Mouse (Mus musculus): ENCODE results near the gene Cntd1. TPM values are rescaled to one million over a fixed set of nuclear protein-coding genes. Genes with fewer than 3 reads are reported as not detected.
"Not testable (repeated sequence)": the region's sequence is repeated elsewhere in the genome, so short reads cannot be mapped to it uniquely, and the experiment has no call there.

Cntd1 gene
- total RNA-seq, 2 experiments from 2014 or later = 0.15 to 0.23 TPM

- no peak for DNase-seq
Observed at GRCm38 (mm10) chr11:101283805-101284204, 5.0 kb downstream of the Cntd1 start.

DNA sequence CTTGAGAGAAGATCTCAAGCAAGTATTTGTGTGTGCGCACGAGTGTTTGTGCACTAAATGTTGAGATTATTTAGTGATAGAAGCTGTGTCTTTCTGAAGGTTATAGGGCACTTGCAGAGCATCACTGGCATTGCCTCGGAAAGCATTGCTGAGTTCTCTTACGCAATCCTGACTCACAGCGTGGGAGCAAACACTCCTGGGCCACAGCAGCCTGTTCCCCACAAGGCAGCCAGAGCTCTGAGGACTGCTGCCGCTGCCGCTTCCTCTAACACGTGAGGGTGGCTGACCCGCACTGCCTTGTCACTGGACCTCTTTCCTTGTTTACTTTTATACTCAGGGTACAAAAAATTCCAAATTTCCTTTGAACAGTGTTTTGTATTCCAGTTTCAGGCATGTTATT, 8.5 kb downstream of the Cntd1 start:
- DNase-seq = peak; percentile 34 to 63

- DNase-seq = no peak
Observed at GRCm38 (mm10) chr11:101291231-101291630, 12.4 kb downstream of the Cntd1 start.

DNA sequence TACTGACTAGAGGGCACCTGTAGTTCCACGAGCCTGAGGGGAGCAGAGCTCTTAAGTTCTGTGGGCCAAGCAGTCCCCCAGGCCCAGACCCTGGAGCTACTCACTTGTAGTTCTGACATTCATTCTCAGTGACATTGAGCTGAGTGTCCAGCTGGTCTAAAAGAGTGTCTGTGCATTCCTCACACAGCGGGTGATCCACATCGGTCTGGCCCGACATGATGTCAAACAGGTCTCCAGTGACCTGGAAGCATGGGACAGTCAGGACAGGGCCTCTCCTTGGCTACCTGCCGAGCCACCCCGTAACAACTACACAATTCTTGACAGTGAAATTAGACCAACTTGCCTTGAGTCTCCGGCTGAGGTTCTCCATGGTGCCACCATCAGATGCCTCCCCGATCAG, 16.4 kb downstream of the Cntd1 start:
- no peak for DNase-seq

- DNase-seq = no peak
Observed at GRCm38 (mm10) chr11:101300881-101301280, 22.1 kb downstream of the Cntd1 start.

GRCm38 (mm10) chr11:101301299-101302003, 22.6 kb downstream of the Cntd1 start:
- no peak for DNase-seq

DNA sequence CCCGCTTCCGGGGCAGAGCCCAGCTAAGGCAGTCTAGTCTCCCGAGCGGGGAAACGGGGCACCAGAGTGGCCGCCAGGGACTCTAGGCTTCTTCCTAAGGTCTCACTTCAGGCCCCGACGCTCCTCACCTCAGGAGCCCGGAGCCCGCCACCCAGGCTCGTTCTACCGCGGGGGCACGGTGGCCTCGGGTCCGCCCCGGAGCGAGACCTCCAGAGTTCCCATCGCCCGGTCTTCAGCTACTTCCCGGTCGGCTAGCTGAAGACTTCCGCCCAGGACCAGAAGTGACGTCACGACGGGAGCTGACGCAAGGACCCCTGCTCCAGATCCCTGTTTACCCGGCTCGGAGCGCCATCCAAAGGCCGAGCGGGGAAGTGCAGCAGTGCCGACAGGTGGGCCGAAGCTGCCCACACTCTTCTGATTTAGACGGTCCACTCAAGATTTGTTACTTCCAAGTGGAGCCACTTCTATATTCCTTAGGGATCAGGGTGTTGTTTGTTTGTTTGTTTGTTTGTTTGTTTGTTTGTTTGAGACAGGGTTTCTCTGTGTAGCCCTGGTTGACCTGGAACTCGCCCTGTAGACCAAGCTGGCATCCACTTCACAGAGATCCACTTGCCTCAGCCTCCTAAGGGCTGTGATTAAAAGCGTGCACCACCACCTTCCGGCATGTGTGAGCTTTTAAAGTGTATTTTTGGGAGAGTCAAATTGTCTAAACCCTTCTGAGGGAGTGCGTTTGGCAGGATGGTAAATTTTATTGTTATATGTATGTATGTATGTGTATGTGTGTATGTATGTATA, 23.4 kb downstream of the Cntd1 start, which contains the start of gene Becn1:
TSS of gene Becn1 (minus strand) at position 283 of the 795 bp plus-strand sequence.
- DNase-seq = peak; percentile 96 to 99

- no peak for DNase-seq
Observed at GRCm38 (mm10) chr11:101307744-101308143, 28.9 kb downstream of the Cntd1 start.

- no peak for DNase-seq
Observed at GRCm38 (mm10) chr11:101311083-101311482, 32.3 kb downstream of the Cntd1 start.

DNA sequence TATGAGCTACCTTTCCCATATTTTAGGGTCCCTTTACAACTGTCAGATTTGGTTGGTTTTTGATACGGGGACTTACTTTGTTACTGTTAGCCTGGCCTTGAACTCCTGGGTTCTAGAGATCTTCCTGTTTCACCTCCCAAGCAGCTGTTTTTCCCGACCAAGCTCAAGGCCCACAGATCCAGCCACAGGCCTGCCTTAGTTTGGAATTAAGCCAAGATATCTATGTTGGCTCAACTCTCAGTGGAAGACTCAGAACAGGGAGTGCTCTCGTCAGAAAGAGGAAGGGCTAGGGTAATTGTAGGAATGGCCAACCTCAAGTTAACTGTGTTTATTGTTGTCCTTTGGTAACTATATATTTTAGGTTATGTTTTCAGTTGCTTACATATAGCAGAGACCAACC, 33.3 kb downstream of the Cntd1 start:
- DNase-seq = no peak

DNA sequence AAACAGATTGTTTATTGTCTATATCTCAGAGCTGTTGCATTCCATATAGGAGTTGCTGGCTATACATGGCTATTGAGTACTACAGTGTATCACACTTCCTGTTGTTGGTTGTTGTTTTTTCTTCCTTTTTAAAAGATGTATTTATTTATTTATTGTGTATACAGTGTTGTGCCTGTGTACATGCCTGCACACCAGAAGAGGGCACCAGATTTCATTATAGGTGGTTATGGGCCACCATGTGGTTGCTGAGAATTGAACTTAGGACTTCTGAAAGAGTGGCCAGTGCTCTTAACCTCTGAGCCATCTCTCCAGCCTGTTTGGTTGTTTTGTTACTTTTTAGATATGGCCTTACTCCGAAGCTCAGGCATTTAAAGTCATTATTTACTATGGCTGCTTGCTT, 35.8 kb downstream of the Cntd1 start:
- DNase-seq = no peak

DNA sequence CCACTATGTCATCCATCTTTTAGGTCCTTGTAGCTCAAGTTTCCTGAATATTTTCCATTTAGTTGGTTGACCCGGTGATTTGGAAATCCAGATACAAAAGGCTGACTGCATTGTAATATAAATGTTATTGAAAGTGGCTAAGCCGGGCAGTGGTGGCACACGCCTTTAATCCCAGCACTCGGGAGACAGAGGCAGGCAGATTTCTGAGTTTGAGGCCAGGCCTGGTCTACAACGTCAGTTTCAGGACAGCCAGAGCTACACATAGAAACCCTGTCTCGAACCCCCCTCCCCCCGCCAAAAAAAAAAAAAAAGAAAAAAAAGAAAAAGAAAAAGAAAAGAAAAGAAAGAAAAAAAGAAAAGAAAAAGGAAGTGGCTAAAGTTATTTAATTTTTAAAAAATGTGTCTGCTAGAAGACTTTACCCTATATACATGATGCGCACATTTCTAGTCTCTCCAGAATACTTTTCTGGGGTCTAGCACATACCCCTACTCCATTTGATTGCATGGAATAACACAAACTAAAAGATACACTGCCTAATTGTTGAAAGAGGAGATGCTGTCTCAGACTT, 36.4 kb downstream of the Cntd1 start:
- DNase-seq = no peak

- DNase-seq = peak; percentile 95 to 96
Observed at GRCm38 (mm10) chr11:101315665-101316500, 37.1 kb downstream of the Cntd1 start, which contains the start of gene Psme3. TSS of gene Psme3 (plus strand) at chr11:101316213.

- no peak for DNase-seq
Observed at GRCm38 (mm10) chr11:101316501-101316917, 37.7 kb downstream of the Cntd1 start.

GRCm38 (mm10) chr11:101323609-101324008, 44.8 kb downstream of the Cntd1 start:
- DNase-seq = peak; percentile 67 to 86

GRCm38 (mm10) chr11:101324763-101325162, 46.0 kb downstream of the Cntd1 start, which contains the start of gene Aoc2:
TSS of gene Aoc2 (plus strand) at chr11:101325063.
- no peak for DNase-seq

GRCm38 (mm10) chr11:101325201-101325600, 46.4 kb downstream of the Cntd1 start:
- not testable (repeated sequence) for DNase-seq

GRCm38 (mm10) chr11:101326147-101326546, 47.3 kb downstream of the Cntd1 start:
- no peak for DNase-seq

DNA sequence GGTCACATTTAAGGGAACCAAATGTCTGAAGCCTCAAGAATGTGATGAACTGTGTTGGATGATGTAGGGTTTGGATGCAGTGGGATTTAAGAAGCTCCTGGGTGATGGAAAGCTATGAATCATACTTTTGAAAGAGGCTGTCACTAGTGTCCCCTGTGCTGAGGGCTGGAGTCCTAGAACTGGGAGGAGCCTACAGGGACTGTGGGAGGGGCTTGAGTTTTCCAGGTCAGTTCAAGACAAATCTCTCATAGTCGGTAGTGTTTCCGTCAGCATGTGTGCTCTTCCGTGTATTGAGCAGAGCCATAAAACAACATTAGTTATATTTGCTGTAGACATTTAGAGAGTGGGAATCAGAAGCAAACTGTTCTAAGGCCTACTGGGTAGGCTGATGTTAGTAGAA, 48.5 kb downstream of the Cntd1 start:
- DNase-seq = no peak

- DNase-seq = peak; percentile 59 to 65
Observed at GRCm38 (mm10) chr11:101328941-101329635, 50.3 kb downstream of the Cntd1 start.

- peak; percentile 57 to 64 for DNase-seq
Observed at GRCm38 (mm10) chr11:101330371-101330924, 51.6 kb downstream of the Cntd1 start, which contains the start of gene Aoc3. TSS of gene Aoc3 (plus strand) at chr11:101330605.
